Mouse (Mus musculus): Measurements from ENCODE around the gene Tbc1d17.
"Not testable (repeated sequence)": the region's sequence is repeated elsewhere in the genome, so short reads cannot be mapped to it uniquely, and the experiment has no call there.

Gene Tbc1d17

DNA sequence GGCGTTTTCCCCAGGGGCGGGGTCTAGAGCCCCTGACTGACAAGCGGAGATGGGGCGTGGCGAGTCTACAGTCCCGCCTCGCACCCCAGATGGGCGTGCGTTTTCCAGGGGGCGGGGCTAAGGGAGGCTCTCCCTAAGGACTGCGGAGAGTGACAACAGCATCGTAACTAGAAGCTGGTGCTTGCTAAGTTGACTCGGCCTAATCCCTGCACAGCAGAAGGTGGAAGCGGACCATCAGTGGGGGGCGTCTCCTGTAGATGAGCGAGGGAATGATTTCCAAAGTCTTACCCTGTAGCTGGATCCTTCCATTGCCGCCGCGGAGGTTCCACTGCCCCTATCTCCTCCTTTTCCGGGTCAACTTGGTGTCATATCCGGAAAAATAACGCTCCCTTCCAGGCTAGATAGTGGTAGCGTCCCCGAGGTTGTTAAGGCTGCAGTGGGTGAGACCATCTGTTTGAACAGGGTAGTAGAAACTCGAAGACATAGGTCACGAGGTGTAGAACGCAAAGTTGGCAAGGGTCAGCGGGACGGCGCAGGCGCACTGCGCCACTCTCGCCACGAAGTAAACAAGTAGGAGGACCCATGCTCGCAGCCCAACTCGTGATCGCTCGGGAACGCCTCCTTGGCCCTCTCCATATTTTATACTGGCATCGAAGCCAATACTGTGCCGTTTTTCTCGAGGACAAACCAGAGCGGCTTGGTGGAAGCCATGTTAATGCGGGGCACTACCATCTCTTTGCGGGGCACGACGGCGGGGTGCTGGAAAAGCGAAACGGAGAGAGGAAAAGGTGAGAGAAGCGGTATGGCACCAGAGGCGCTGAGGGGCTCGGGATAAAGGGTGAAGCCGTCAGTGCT lies at the start of gene Tbc1d17, which contains the start of gene Akt1s1:
TSS of gene Tbc1d17 (minus strand) at position 519 of the 855 bp plus-strand sequence.
TSS of gene Akt1s1 (plus strand) at position 431 of the 855 bp plus-strand sequence.
- DNase-seq, result peak; percentile 97

DNA sequence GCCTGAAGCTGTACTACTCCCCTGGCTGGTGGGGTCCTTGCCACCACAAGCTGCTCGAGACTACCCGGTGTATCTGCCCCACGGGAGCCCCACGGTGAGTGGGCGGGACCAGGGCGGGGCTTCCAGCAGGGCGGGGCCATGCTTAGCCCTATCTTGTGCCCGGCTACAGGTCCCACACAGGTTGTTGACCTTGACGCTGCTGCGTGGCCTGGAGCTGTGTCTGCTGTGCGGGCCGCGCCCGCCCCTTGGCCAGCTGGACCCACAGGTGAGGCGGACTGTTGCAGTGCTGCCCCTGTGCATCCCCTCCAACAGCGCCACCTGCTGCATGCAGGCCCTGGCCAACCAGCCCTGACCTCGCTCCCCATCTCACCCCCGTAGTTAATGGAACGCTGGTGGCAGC lies 49.7 kb upstream of the Tbc1d17 start:
- DNase-seq, result peak; percentile 38

DNA sequence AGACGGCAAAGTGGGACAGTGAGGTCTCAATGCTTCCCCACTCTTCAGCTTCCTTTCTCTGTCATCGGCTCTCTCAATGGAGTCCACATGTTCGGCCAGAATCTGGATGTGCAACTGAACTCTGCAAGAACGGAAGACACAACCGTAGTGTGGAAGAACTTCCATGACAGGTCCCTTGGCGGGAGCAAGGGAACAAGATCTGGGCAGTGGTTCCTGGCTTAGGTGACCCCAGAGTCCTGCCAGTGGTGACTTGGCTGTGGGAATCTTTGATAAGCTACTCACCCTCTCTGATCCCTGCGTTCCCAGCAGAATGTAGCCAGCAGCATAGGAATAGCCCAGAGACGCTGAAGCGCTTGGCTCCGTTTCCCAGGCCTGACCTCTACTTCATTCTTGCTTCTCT lies 47.6 kb upstream of the Tbc1d17 start:
- no peak for DNase-seq

DNA sequence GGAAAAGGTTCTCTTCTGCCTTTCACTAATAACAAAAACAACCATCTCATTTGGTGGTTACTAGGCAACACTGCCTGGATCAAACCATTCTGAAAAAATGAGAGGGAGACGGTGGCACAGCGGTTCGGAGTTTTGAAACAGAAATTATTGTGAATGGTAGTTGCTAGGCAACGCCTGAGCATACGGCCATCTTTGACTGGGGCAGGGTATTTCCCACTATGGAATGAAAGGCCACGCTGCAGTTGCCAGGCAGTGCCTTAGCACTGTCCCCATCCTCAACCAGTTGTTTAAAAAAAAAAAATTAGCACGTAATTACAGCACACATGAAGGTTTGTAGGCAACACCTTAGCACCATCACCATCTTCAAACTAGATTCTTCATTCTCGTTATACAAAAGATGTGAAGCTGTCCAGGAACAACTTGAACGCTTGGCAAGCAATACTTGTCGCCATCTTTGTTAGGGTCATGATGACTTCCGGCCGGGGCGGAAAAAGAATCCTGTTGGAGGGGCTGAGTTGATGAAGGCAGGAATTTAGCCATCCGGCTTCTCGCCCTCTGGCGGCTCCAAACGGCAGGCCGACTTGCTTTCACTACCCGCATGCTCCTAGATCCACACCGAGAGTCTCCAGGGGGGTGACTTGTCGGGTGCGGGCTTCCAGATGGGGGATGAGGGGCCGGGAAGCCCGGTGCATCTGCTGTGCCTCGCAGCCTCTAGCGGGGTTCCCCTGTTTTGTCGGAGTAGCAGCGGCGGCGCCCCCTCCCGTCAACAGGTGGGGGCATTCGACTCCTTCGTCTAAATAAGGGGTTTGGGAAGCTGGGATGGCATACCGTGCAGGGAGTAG lies 46.9 kb upstream of the Tbc1d17 start, which contains the start of gene Fuz:
TSS of gene Fuz (plus strand) at position 487 of the 842 bp plus-strand sequence.
- peak; percentile 88 for DNase-seq

DNA sequence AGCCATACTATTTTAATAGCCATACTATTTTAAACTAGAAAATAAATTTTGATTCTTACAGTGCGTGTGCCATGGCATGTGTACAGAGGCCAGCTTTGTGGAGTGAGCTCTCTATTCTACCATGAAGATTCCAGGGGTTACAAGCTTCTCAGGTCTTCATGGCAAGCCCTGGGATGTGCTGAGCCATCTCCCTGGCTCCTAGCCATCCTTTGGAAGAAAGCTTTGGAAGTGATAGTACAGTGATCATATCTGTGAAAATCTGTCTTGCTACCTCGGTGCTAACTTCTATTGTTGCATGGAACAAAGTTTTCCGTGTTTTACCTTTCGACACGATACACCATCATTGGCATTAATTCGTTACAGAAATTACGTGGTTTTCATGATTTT lies 46.3 kb upstream of the Tbc1d17 start:
- no peak for DNase-seq

DNA sequence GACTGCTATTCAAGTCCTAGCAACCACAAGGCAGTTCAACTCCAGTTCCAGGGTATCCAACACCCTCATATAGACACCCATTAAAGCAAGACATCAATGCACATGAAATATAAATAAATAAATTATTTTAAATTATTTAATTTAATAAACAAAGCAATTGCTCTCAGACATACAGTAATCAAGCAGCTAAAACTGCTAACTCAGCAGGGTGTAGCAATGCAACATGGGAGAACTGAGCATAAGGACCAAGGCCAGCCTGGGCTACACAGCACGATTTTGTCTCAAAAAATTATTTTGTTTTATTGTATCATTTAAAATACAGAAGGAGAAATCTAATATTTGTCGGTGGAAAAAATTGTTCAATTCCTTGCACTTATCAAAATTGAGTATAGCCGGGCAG lies 45.3 kb upstream of the Tbc1d17 start:
- DNase-seq, result no peak

DNA sequence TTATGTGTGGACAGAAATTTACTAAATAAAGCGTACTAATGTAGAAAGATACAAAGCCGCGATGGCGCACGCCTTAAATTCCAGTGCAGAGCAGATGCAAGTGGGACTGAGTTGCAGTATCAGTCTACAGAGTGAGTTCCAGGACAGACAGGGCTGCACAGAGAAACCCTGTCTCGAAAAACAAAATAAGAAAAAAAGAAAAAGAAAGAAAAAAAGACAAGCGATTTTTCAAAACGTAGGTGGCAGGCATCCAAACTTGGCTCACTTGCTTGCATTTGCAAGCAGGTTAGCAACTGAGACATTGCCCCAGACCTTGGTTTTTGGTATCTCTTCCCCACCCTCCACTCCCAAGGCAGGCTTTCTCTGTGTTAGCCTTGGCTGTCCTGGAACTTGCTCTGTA lies 44.3 kb upstream of the Tbc1d17 start:
- no peak for DNase-seq

DNA sequence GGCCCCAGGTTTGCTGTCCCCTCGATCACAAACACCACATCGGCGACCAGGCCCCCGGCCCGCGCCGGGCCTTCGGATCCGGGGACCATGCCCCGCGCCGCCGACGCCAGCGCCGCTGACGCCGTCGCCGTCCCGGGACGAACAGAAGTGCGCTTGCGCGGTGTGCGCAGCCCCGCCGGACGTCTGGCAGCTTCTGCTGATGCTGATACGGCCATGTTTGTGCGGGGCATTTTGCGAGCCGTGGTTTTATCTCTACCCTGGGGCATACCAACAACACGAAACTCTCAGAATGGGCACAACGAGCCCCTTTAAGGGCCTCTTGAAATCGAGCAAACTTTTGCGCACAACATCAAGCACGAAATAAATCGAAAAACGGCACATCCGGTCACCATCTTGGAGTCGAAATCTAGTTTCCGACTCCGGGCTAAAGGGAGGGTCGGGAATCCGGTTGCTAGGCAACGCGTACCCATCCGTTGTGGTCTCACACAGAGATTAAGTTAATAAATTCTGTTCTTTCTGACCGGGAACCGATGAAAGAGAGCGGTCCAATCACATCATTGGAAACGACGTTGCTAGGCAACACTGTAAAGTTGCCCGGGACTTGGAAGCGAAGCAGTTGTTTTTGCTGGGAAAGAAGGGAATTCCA lies 43.5 kb upstream of the Tbc1d17 start, which contains the start of gene Med25:
TSS of gene Med25 (minus strand) at position 437 of the 646 bp plus-strand sequence.
- DNase-seq, result peak; percentile 88

DNA sequence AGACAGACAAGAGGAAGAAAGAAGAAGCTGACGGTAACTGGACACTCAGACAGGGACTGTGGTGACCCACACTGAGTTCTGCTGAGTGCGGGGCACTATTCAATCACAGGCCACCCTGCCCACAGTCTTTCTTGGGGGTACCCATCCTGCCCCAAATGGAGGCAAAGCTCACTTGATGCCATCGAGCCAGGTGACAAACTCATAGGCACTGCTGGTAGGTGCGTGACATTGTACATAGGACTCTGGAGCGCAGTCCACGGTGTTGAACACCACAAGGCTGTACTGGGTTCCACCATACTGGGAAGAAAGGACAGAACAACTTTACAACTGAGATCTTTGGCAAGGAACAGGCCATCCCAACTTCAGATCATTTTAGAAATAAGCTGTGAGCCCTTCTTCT lies 42.7 kb upstream of the Tbc1d17 start:
- no peak for DNase-seq

DNA sequence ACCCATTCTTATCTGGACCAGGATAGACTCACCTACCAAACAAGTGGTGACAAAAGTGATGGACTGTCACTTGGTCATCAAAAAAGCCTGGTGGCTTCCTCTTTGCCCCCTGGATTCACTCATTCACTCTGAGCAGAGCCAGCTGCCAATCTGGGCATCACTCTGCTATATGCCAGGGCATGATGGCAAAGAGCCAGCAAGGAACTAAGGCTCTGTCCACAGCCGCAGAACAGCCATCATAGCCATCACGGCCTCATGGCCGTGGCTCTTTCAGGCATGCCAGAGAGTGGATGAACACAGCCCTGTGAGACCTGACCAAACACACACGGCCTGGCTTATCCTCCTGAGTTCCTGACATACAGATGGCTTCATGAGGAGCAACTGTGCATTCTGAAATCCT lies 41.9 kb upstream of the Tbc1d17 start:
- no peak for DNase-seq

DNA sequence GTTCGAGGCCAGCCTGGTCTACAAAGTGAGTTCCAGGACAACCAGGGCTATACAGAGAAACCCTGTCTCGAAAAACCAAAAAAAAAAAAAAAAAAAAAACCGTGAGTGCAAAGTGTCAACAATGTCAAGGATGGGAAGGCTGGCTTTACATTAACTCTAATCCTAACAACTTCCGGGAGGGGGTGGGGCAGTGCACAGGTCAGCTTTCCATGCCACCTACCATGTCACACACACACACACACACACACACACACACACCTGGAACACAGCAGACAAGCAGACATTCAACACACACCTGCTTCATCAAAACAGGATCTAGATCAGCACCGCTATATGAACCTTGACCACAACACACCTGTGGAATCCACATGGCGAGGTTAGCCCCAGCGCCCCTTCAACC lies 41.3 kb upstream of the Tbc1d17 start:
- no peak for DNase-seq

DNA sequence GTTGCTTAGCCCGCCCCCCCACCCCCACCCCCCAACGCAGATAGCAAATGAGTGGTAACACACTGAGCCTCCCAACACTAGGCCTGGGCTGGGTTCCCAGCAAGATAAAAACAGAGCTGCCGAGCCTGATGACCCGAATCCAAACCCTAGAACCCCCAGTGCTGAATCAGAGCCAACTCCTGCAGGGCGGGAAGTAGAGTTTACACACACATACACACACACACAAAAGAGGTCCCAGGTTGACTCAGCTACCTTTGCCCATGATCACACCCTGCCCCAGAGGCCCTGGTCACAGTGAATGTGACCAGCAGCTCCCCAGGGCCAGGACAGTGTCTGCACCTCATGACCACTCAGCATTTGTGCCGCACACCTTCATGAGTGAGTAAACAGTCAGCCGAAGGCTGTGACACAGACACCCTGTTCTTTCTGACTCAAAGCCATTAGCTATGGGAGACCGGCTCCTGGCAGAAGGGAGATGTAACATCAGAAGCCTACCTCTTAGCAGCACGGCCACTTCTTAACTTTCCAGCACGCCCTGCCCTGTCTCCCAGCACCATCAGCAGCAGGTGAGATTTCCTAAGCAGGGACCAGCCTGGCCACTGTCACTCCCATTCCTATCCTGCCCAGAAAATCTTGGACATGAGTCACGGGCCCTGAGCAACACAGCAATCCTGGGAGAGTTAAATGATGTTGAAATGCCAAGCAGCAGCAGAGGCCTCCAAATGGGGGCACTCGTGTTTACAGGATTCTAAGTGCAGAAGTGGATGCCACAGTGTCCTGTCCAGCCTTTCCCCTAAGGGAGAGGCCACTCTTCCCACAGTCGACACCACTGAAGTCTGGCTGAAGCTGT lies 39.6 kb upstream of the Tbc1d17 start:
- DNase-seq, result no peak

DNA sequence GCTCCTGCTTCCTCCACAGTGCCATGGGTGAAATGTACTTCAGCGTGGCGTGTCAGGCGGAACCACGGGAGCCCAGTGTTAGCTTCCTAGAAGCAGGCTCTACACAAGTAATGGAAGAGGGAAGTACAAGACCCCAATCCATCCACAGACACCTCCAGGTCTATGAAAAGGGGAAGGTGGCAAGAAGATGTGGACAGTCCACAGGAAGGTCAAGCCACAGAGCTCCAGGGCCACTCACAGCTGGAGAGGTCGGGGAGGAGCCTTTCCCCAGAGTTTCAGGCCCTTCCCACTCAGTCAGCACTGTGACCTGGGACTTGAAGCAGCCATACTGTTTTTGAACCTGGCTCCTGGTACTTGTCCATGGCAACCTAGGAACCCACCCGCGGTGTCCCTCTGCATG lies 38.1 kb upstream of the Tbc1d17 start:
- DNase-seq, result no peak

DNA sequence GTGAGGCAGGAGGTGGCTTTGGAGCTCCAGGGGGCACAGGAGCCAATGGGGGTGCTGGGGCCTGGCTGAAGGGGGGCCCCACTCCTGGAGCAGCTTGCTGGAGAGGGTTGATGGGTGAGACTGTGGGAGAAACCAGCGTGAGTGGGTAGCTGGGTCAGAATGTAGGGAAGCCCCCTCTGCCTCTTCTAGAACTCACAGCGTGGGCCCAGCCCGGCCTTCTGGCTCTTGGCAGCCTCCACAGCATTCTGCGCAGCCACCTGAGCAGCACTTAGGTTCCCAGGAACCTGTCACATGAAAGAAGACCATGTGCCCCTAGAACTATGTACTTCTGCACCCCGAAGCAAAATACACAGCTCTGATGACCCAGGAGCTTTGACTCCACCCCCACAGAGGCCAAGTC lies 35.8 kb upstream of the Tbc1d17 start:
- DNase-seq, result no peak

DNA sequence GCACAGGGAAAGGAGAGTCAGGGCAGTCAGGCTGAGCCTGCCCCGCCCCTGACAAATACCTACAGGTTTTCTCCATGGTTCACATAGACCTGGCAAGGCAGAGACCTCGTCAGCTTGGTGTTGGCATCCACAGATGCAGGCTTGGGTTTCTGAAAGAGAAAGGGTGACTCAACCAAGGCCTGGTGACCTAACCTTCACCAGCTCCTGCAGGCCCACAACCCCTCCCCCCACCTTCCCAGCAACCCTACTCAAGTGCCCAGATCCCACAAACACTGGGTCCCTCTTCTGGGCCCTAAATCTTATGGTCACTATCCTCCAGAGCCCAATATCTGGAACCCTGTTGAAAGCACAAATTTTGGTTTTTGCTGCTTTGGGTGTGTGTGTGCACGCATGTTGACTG lies 34.2 kb upstream of the Tbc1d17 start:
- no peak for DNase-seq

DNA sequence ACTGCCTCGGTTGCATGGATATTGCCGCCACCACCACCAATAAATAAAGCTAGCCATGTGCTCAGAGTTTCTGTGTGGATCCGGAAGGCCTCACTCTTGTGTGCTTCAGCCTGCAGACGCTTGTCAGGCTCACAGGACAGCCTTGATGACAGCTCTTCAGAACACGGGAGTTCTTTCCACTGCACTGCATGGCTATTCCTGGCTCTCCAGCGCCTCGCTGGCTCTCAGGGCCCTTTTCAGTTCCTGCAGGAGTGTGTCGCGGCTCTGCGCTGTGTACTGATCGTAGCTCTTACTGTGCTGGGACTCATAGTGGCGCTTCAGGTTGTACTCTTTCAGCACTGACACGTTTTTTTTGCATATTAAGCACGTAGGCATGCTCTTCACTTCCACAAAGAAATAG lies 29.0 kb upstream of the Tbc1d17 start:
- no peak for DNase-seq

DNA sequence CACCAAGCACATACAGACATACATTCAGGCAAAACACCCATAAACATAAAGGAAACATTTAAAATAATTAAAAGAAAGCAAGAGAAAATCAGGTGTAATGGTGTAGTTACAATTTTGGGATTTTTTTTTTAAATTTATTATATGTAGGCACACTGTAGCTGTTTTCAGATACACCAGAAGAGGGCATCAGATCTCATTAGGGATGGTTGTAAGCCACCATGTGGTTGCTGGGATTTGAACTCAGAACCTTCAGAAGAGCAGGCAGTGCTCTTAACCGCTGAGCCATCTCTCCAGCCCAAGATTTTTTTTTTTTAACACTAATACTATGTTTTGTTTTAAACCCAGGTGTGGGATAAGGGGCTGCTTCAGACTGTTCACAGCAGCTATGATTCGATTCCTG lies 22.9 kb upstream of the Tbc1d17 start:
- DNase-seq, result not testable (repeated sequence)

DNA sequence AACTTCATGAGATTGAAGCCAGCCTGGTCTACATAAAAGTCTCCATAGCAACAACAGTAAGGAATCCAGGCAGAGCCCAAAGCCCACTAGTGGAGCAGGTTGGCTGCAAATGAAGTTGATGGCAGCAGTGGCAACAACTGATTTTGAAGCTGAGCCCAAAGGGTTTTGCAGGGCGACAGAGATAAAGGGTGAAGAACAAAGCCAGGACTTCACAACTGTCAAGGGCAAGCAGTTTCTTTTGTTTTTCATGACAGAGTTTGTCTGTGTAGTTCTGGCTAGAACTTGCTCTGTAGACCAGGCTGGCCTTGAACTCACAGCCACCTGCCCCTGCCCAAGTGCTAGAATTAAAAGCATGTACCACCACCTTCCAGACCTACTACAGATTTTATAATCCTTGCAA lies 22.3 kb upstream of the Tbc1d17 start:
- no peak for DNase-seq

DNA sequence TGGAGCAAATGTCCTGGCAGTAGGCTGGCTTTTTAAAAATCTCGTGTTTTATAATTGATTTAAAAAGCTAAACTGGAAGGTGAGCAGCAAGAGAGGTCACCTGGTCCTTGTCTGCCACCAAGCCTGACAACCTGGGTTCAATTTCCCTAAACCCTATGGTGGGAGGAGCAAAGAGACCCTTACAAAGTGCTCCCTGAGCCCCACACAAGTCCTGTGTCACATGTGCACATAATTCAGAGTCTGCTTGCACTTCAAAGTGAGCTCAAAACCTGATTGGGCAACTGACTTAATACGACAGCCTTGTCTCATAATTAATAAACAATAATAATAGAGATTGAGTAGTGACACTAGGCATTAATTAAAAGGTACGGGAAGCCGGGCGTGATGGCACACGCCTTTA lies 21.7 kb upstream of the Tbc1d17 start:
- no peak for DNase-seq

DNA sequence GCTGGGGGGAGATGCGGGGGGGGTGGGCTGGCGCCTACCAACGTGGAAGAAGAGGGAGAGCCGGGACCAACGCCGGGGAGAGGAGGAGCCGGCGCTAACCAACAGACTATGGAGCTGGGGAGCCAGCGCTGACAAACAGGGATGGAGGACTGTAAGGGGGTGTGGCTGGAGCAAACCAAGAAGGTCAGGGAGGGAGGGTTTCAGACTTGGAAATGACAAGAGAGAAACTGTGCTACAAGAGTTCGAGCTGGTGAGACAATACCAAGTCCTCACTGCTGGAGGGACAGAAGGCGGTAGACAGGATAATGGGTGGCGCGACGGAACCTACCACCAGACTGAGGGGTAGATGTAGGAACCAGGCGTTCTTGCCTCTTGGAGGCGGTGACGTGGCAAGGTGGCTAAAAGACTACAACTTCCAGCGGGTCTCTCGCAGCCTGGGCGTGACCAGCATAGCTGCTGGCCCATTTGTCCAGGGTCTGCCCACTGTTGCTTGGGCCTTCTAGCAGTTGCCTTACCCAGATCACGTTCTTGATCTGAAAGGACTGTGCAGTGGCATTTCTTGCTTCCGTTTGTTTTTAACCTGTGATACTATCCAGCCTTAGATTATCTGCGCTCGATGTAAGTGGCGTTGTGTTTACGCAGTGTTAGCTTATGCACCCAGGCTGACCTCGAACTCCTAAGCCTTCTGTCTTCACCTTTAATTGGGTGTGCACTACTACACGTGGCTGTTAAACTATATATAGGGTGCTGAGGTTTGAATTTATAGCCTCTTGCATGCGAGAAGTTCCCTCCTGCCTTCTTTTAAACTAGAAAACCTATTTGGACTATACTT lies 21.0 kb upstream of the Tbc1d17 start, which contains the start of gene Ptov1:
TSS of gene Ptov1 (minus strand) at position 92 of the 832 bp plus-strand sequence.
- peak; percentile 93 for DNase-seq
